Mouse (Mus musculus): ENCODE measurements around the gene Gm15294. TPM values are rescaled to one million over a fixed set of nuclear protein-coding genes. Genes with fewer than 3 reads are reported as not detected.

Gm15294 gene
- not detected in 2 replicates for polyA plus RNA-seq (2015; fragmentation: Nextera tagmentation; extraction: Ambion mirVana)

- 95% methylated on average over 4 of the region's 4 CpGs for WGBS
- H3K27me3 ChIP-seq (ENCODE audit: control insufficient read depth, insufficient read depth, low read depth, low read length): no peaks in the 10 kb centered on the region
These were observed at the start of gene Gm15294 for GRCm38 (mm10) chrX:141875135-141875534. TSS of gene Gm15294 (minus strand) at chrX:141875235.

GRCm38 (mm10) chrX:141884336-141885048 is 9.5 kb upstream of the Gm15294 start:
- no peaks in the 10 kb centered on the region for H3K27me3 ChIP-seq (ENCODE audit: control insufficient read depth, insufficient read depth, low read depth, low read length)
- no peaks in the 10 kb centered on the region for H3K9me3 ChIP-seq (ENCODE audit: control insufficient read depth, low read length)
- no peak overlapping the region for H3K9ac ChIP-seq (ENCODE audit: low read length)
- no peaks in the 10 kb centered on the region for H3K4me1 ChIP-seq (replicated peaks; ENCODE audit: control insufficient read depth, insufficient read depth, low read length)
- H3K4me2 ChIP-seq (ENCODE audit: low read depth, low read length): no peak overlapping the region
- no peaks in the 10 kb centered on the region for H3K36me3 ChIP-seq (ENCODE audit: control insufficient read depth, insufficient read depth, low read length)
- no peak for ATAC-seq (ENCODE audit: low read depth)
- no peak overlapping the region for H3K4me3 ChIP-seq (ENCODE audit: low read length)
- WGBS: 68% methylated on average over 4 of the region's 4 CpGs
- H3K27ac ChIP-seq (ENCODE audit: low read length): no peak overlapping the region

More at GRCm38 (mm10) chrX:141875135-141875534, at the start of gene Gm15294:
- Histone ChIP-seq H3K36me3 (ENCODE audit: control insufficient read depth, insufficient read depth, low read length) (no peaks in the 10 kb centered on the region), H3K27ac (ENCODE audit: low read length) (no peak within 1 kb of the TSS), H3K9ac (ENCODE audit: low read length) (no peak within 1 kb of the TSS), H3K4me3 (ENCODE audit: low read length) (no peak within 1 kb of the TSS), H3K4me2 (ENCODE audit: low read depth, low read length) (no peak within 1 kb of the TSS), H3K9me3 (ENCODE audit: control insufficient read depth, low read length) (no peaks in the 10 kb centered on the region), H3K4me1 (replicated peaks; ENCODE audit: control insufficient read depth, insufficient read depth, low read length) (no peaks in the 10 kb centered on the region)
- no peak for ATAC-seq (ENCODE audit: low read depth)

DNA sequence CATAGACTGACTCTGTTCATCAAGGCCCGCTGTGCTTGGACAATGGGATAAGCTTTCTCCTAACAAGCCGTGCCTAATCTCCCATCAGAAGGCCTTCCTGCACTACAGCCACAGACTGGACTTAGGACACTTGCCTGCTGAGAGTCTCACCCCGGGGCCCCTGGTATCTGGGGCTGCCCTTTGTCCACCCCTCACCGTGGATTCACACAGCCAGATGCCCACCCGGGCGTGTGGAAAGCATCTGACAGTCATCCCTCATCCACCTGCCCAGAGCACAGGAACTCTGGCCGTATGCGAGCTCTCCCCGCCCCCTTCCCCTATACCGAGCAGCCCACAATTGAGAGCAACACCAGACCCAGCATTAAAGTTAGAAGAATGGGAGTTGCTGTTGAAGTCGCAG is 1.0 kb downstream of the Gm15294 start:
- Histone ChIP-seq H3K9me3 (ENCODE audit: control insufficient read depth, low read length) (no peaks in the 10 kb centered on the region), H3K4me1 (replicated peaks; ENCODE audit: control insufficient read depth, insufficient read depth, low read length) (no peaks in the 10 kb centered on the region), H3K9ac (ENCODE audit: low read length) (no peak overlapping the region), H3K36me3 (ENCODE audit: control insufficient read depth, insufficient read depth, low read length) (no peaks in the 10 kb centered on the region), H3K27ac (ENCODE audit: low read length) (no peak overlapping the region), H3K4me2 (ENCODE audit: low read depth, low read length) (no peak overlapping the region), H3K27me3 (ENCODE audit: control insufficient read depth, insufficient read depth, low read depth, low read length) (no peaks in the 10 kb centered on the region), H3K4me3 (ENCODE audit: low read length) (no peak overlapping the region)
- ATAC-seq (ENCODE audit: low read depth): no peak
- WGBS: 77% methylated on average over 11 of the region's 11 CpGs

DNA sequence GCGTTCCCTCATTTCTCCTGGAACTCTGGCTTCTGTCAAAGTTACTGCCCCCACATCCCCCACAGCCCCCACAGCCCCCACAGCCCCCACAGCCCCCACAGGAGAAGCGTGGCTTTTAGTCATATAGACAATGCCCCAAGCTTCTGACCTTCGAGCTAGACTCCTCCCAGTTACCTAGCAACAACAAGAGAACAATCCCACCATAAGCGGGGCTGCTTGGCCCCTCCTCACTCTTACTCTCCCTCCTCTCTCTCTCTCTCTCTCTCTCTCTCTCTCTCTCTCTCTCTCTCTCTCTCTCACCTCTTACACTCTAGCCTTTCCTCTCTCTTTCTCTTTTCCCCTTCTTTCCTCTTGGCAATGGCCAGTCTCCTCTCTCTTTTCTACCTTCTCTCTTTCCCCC is 1.4 kb downstream of the Gm15294 start:
- no peak for ATAC-seq (ENCODE audit: low read depth)
- Histone ChIP-seq H3K9me3 (ENCODE audit: control insufficient read depth, low read length) (no peaks in the 10 kb centered on the region), H3K4me1 (replicated peaks; ENCODE audit: control insufficient read depth, insufficient read depth, low read length) (no peaks in the 10 kb centered on the region), H3K4me3 (ENCODE audit: low read length) (no peak overlapping the region), H3K27me3 (ENCODE audit: control insufficient read depth, insufficient read depth, low read depth, low read length) (no peaks in the 10 kb centered on the region), H3K9ac (ENCODE audit: low read length) (no peak overlapping the region), H3K4me2 (ENCODE audit: low read depth, low read length) (no peak overlapping the region), H3K27ac (ENCODE audit: low read length) (no peak overlapping the region), H3K36me3 (ENCODE audit: control insufficient read depth, insufficient read depth, low read length) (no peaks in the 10 kb centered on the region)
- WGBS: 64% methylated on average over 2 of the region's 4 CpGs

- Histone ChIP-seq H3K27ac (ENCODE audit: low read length) (no peak overlapping the region), H3K9me3 (ENCODE audit: control insufficient read depth, low read length) (no peaks in the 10 kb centered on the region), H3K4me1 (replicated peaks; ENCODE audit: control insufficient read depth, insufficient read depth, low read length) (no peaks in the 10 kb centered on the region), H3K36me3 (ENCODE audit: control insufficient read depth, insufficient read depth, low read length) (no peaks in the 10 kb centered on the region), H3K27me3 (ENCODE audit: control insufficient read depth, insufficient read depth, low read depth, low read length) (no peaks in the 10 kb centered on the region), H3K4me3 (ENCODE audit: low read length) (no peak overlapping the region), H3K4me2 (ENCODE audit: low read depth, low read length) (no peak overlapping the region), H3K9ac (ENCODE audit: low read length) (no peak overlapping the region)
- 27% methylated on average over 6 of the region's 6 CpGs for WGBS
- no peak for ATAC-seq (ENCODE audit: low read depth)
These were observed 19.2 kb downstream of the Gm15294 start for GRCm38 (mm10) chrX:141855684-141856396.

Other genes starting within 250 kb of the Gm15294 start
- gene Irs4, start 150.0 kb downstream of the Gm15294 start, polyA plus RNA-seq (2015; fragmentation: Nextera tagmentation; extraction: Ambion mirVana): 0.06 TPM in 1 of 2 replicates, not detected in the other